Mouse (Mus musculus) heart, embryonic 16.5 days (tissue): ENCODE results near the gene Agap1. TPM values are rescaled to one million over a fixed set of nuclear protein-coding genes. Genes with fewer than 3 reads are reported as not detected.

Experiments
- ATAC-seq: fragments of 200-750 bp; cut with Nextera tagmentation; replicated peaks from 2 replicates; pipeline ENCODE4 v1.8.0; 2017; ENCODE audit warnings: moderate number of reproducible peaks; ENCODE audit not compliant: insufficient read depth, low FRiP score; ENCODE audit errors: extremely low read depth
- H3K27ac ChIP-seq: fragments of 300-500 bp; sonication (generic); 2 replicates; pipeline ENCODE4 v1.5.1; 2014; ENCODE audit warnings: mild to moderate bottlenecking, low read length, control low read depth, moderate library complexity
- H3K27me3 ChIP-seq: fragments of 300-500 bp; sonication (generic); 2 replicates; pipeline ENCODE4 v1.6.1; 2014; ENCODE audit warnings: low read length, mixed read lengths; ENCODE audit not compliant: control insufficient read depth, insufficient read depth
- H3K36me3 ChIP-seq: fragments of 300-500 bp; sonication (generic); 2 replicates; pipeline ENCODE4 v1.6.1; 2014; ENCODE audit not compliant: control insufficient read depth, insufficient read depth
- H3K4me1 ChIP-seq: fragments of 300-500 bp; sonication (generic); 2 replicates; pipeline ENCODE4 v1.6.1; 2014; ENCODE audit warnings: low read length, mixed read lengths; ENCODE audit not compliant: control insufficient read depth, insufficient read depth
- H3K4me2 ChIP-seq: fragments of 300-500 bp; sonication (generic); 2 replicates; pipeline ENCODE4 v1.6.1; 2014; ENCODE audit warnings: low read depth, mild to moderate bottlenecking, control low read depth, low read length
- H3K4me3 ChIP-seq: fragments of 300-500 bp; sonication (generic); 2 replicates; pipeline ENCODE4 v1.5.1; 2014; ENCODE audit warnings: mild to moderate bottlenecking, control low read depth, low read length
- H3K9ac ChIP-seq: fragments of 300-500 bp; sonication (generic); 2 replicates; pipeline ENCODE4 v1.6.1; 2014; ENCODE audit warnings: low read length, control low read depth
- H3K9me3 ChIP-seq: fragments of 300-500 bp; sonication (generic); replicated peaks from 2 replicates; pipeline ENCODE4 v1.6.1; 2016; ENCODE audit warnings: low read length; ENCODE audit not compliant: control insufficient read depth
- WGBS: fragments of 180-500 bp; shearing (Covaris S2); extraction: QIAGEN DNeasy Blood & Tissue Kit; methylation state at CpG from one replicate; pipeline ENCODE4 v1.1.7; 2014; 5-methylcytosine and 5-hydroxymethylcytosine counted together
- polyA plus RNA-seq: library from polyadenylated mRNA; unstranded; fragments of >200 nt; fragmentation: Nextera tagmentation; extraction: Ambion mirVana; gene quantifications from 2 replicates; pipeline ENCODE4 v1.2.1, GENCODE M21; 2015

Agap1 gene
- polyA plus RNA-seq, 1 experiment from 2014 or later: 6.2 TPM

GRCm38 (mm10) chr1:89846148-89846547, 391.5 kb downstream of the Agap1 start:
- ATAC-seq: no peak
- Histone ChIP-seq H3K4me3 (no peak overlapping the region), H3K9ac (no peak overlapping the region), H3K27ac (no peak overlapping the region), H3K9me3 (no peaks in the 10 kb centered on the region), H3K4me2 (no peak overlapping the region), H3K4me1 (no peaks in the 10 kb centered on the region), H3K36me3 (peaks cover 4% of the 10 kb centered on the region; the same call in 1 of the 2 replicates), H3K27me3 (no peaks in the 10 kb centered on the region)
- WGBS: 64% methylated on average over 9 of the region's 9 CpGs

GRCm38 (mm10) chr1:89848356-89849039, 393.9 kb downstream of the Agap1 start:
- WGBS: 80% methylated on average over 17 of the region's 17 CpGs
- ATAC-seq: no peak

GRCm38 (mm10) chr1:89849151-89849860, 394.7 kb downstream of the Agap1 start:
- Histone ChIP-seq H3K4me1 (no peaks in the 10 kb centered on the region), H3K36me3 (peaks cover 4% of the 10 kb centered on the region; the same call in 1 of the 2 replicates), H3K4me3 (no peak overlapping the region), H3K27me3 (no peaks in the 10 kb centered on the region), H3K4me2 (no peak overlapping the region), H3K27ac (no peak overlapping the region), H3K9ac (no peak overlapping the region), H3K9me3 (no peaks in the 10 kb centered on the region)
- 78% methylated on average over 23 of the region's 23 CpGs for WGBS
- no peak for ATAC-seq

More at GRCm38 (mm10) chr1:89848356-89849039, 393.9 kb downstream of the Agap1 start:
- Histone ChIP-seq H3K4me2 (no peak overlapping the region), H3K4me3 (no peak overlapping the region), H3K9ac (no peak overlapping the region), H3K36me3 (peaks cover 4% of the 10 kb centered on the region; the same call in 1 of the 2 replicates), H3K27me3 (no peaks in the 10 kb centered on the region), H3K27ac (no peak overlapping the region), H3K4me1 (no peaks in the 10 kb centered on the region), H3K9me3 (no peaks in the 10 kb centered on the region)

- Histone ChIP-seq H3K9me3 (no peaks in the 10 kb centered on the region), H3K4me1 (no peaks in the 10 kb centered on the region), H3K9ac (no peak overlapping the region), H3K27ac (no peak overlapping the region), H3K4me3 (no peak overlapping the region), H3K27me3 (no peaks in the 10 kb centered on the region), H3K36me3 (peaks cover 4% of the 10 kb centered on the region; the same call in 1 of the 2 replicates), H3K4me2 (no peak overlapping the region)
- ATAC-seq: no peak
- 89% methylated on average over 7 of the region's 7 CpGs for WGBS
Measured at GRCm38 (mm10) chr1:89849861-89850230, 395.2 kb downstream of the Agap1 start.

GRCm38 (mm10) chr1:89850681-89851414, 396.2 kb downstream of the Agap1 start:
- Histone ChIP-seq H3K4me2 (no peak overlapping the region), H3K9ac (no peak overlapping the region), H3K4me3 (no peak overlapping the region), H3K36me3 (peaks cover 4% of the 10 kb centered on the region; the same call in 1 of the 2 replicates), H3K9me3 (no peaks in the 10 kb centered on the region), H3K27ac (no peak overlapping the region), H3K4me1 (no peaks in the 10 kb centered on the region), H3K27me3 (no peaks in the 10 kb centered on the region)
- 84% methylated on average over 11 of the region's 11 CpGs for WGBS
- no peak for ATAC-seq

GRCm38 (mm10) chr1:89859182-89859581, 404.6 kb downstream of the Agap1 start:
- H3K4me3 ChIP-seq: no peak overlapping the region
- H3K9me3 ChIP-seq: no peaks in the 10 kb centered on the region
- 36% methylated on average over 3 of the region's 3 CpGs for WGBS
- H3K27me3 ChIP-seq: no peaks in the 10 kb centered on the region
- H3K4me2 ChIP-seq: no peak overlapping the region
- H3K36me3 ChIP-seq: no peaks in the 10 kb centered on the region
- H3K4me1 ChIP-seq: peaks cover 7% of the 10 kb centered on the region
- no peak for ATAC-seq
- no peak overlapping the region for H3K9ac ChIP-seq
- H3K27ac ChIP-seq: no peak overlapping the region

GRCm38 (mm10) chr1:89860017-89860730, 405.6 kb downstream of the Agap1 start:
- 63% methylated on average over 2 of the region's 2 CpGs for WGBS
- no peaks in the 10 kb centered on the region for H3K9me3 ChIP-seq
- no peak overlapping the region for H3K4me3 ChIP-seq
- ATAC-seq: peak; percentile 72
- peak overlapping the region; percentile 15; the same call in 1 of the 2 replicates for H3K27ac ChIP-seq
- H3K4me1 ChIP-seq: peaks cover 7% of the 10 kb centered on the region
- H3K27me3 ChIP-seq: no peaks in the 10 kb centered on the region
- H3K36me3 ChIP-seq: no peaks in the 10 kb centered on the region
- no peak overlapping the region for H3K4me2 ChIP-seq
- no peak overlapping the region for H3K9ac ChIP-seq

- H3K27me3 ChIP-seq: no peaks in the 10 kb centered on the region
- no peak overlapping the region for H3K27ac ChIP-seq
- peaks cover 4% of the 10 kb centered on the region; the same call in 1 of the 2 replicates for H3K4me1 ChIP-seq
- no peaks in the 10 kb centered on the region for H3K36me3 ChIP-seq
- 69% methylated on average over 6 of the region's 6 CpGs for WGBS
- no peak overlapping the region for H3K4me2 ChIP-seq
- H3K9me3 ChIP-seq: no peaks in the 10 kb centered on the region
- ATAC-seq: no peak
- no peak overlapping the region for H3K4me3 ChIP-seq
- no peak overlapping the region for H3K9ac ChIP-seq
Measured at GRCm38 (mm10) chr1:89865787-89866186, 411.2 kb downstream of the Agap1 start.
